Mouse (Mus musculus) bone marrow, adult 2 months (tissue): Measurements from ENCODE around the gene Cacng7. TPM values are rescaled to one million over a fixed set of nuclear protein-coding genes. Genes with fewer than 3 reads are reported as not detected.
A peak's percentile ranks its signal among the peaks of the same experiment; 100 is the strongest.
"Not testable (repeated sequence)": the region's sequence is repeated elsewhere in the genome, so short reads cannot be mapped to it uniquely, and the experiment has no call there.

Source experiments
- H3K27ac ChIP-seq: fragments of 200-500 bp; 2 replicates; pipeline ENCODE4 v1.5.1; 2012; ENCODE audit warnings: low read depth, mild to moderate bottlenecking, control low read depth, inconsistent platforms, low read length; ENCODE audit not compliant: control insufficient read depth, poor library complexity, insufficient read depth
- H3K4me1 ChIP-seq: fragments of 200-500 bp; 2 replicates; pipeline ENCODE4 v1.6.1; 2011; ENCODE audit warnings: low read length; ENCODE audit not compliant: control insufficient read depth, insufficient read depth
- H3K4me3 ChIP-seq: fragments of 200-500 bp; replicated peaks from 2 replicates; pipeline ENCODE3; 2011; ENCODE audit warnings: mild to moderate bottlenecking, low read depth, low read length, control low read depth; ENCODE audit not compliant: control insufficient read depth
- CTCF ChIP-seq: fragments of 200-500 bp; IDR thresholded peaks from 2 replicates; pipeline ENCODE4 v1.5.1; 2011; ENCODE audit warnings: low read length, control low read depth; ENCODE audit not compliant: control insufficient read depth, insufficient read depth
- POLR2A ChIP-seq: fragments of 200-500 bp; IDR thresholded peaks from 2 replicates; pipeline ENCODE4 v1.6.1; 2011; ENCODE audit warnings: low read depth, mild to moderate bottlenecking, control low read depth, low read length, borderline replicate concordance; ENCODE audit not compliant: control insufficient read depth
- WGBS: fragments of 180-500 bp; shearing (Covaris S2); methylation state at CpG from one replicate; pipeline ENCODE4 v1.1.7; 2018; 5-methylcytosine and 5-hydroxymethylcytosine counted together
- polyA plus RNA-seq: library from polyadenylated mRNA; stranded (reverse); fragments of >200 nt; gene quantifications from 2 replicates; pipeline ENCODE4 v1.2.4, GENCODE M21; 2011; ENCODE audit warnings: low replicate concordance; ENCODE audit not compliant: missing spikeins, insufficient read depth, insufficient read length

Cacng7 gene
- polyA plus RNA-seq, 1 experiment = 2.0 TPM

GRCm38 (mm10) chr7:3397797-3398196, 65.0 kb downstream of the Cacng7 start:
- Histone ChIP-seq H3K4me1 (no peaks in the 10 kb centered on the region), H3K27ac (no peak overlapping the region), H3K4me3 (no peak overlapping the region)
- 59% methylated on average over 7 of the region's 7 CpGs for WGBS
- TF ChIP-seq CTCF = no peak
- TF ChIP-seq POLR2A = no peak

- 85% methylated on average over 8 of the region's 8 CpGs for whole genome bisulfite sequencing
- H3K4me3 ChIP-seq, H3K27ac ChIP-seq, H3K4me1 ChIP-seq: not testable (repeated sequence)
Measured at GRCm38 (mm10) chr7:3398363-3398762, 65.6 kb downstream of the Cacng7 start.

GRCm38 (mm10) chr7:3399937-3400336, 67.2 kb downstream of the Cacng7 start:
- no peak overlapping the region for H3K27ac ChIP-seq
- TF ChIP-seq CTCF (no peak), POLR2A (no peak)
- no peaks in the 10 kb centered on the region for H3K4me1 ChIP-seq
- no peak overlapping the region for H3K4me3 ChIP-seq

- no peak for TF ChIP-seq POLR2A
- no peak for TF ChIP-seq CTCF
- H3K27ac ChIP-seq = no peak overlapping the region
- H3K4me1 ChIP-seq = no peaks in the 10 kb centered on the region; the same call in none of the 2 replicates
- no peak overlapping the region for H3K4me3 ChIP-seq
- 3% methylated on average over 11 of the region's 11 CpGs for WGBS
Measured at GRCm38 (mm10) chr7:3409729-3410520, 77.2 kb downstream of the Cacng7 start.

GRCm38 (mm10) chr7:3411160-3411941, 78.6 kb downstream of the Cacng7 start:
- H3K4me3 ChIP-seq = peak overlapping the region; percentile 24
- no peaks in the 10 kb centered on the region; the same call in none of the 2 replicates for H3K4me1 ChIP-seq
- TF ChIP-seq CTCF = no peak
- no peak for TF ChIP-seq POLR2A
- no peak overlapping the region for H3K27ac ChIP-seq
- WGBS = 2% methylated on average over 33 of the region's 33 CpGs

GRCm38 (mm10) chr7:3412036-3412435, 79.3 kb downstream of the Cacng7 start:
- no peak overlapping the region for H3K4me3 ChIP-seq
- TF ChIP-seq POLR2A (no peak), CTCF (no peak)
- no peaks in the 10 kb centered on the region; the same call in none of the 2 replicates for H3K4me1 ChIP-seq
- no peak overlapping the region for H3K27ac ChIP-seq
- WGBS = 3% methylated on average over 20 of the region's 20 CpGs

GRCm38 (mm10) chr7:3414888-3415287, 82.1 kb downstream of the Cacng7 start:
- no peaks in the 10 kb centered on the region; the same call in none of the 2 replicates for H3K4me1 ChIP-seq
- WGBS = 3% methylated on average over 47 of the region's 47 CpGs
- no peak overlapping the region for H3K27ac ChIP-seq
- peak overlapping the region; percentile 20 for H3K4me3 ChIP-seq
- TF ChIP-seq POLR2A (no peak), CTCF (no peak)

- H3K4me3 ChIP-seq = no peak overlapping the region
- WGBS = 1% methylated on average over 50 of the region's 60 CpGs
- no peaks in the 10 kb centered on the region; the same call in 1 of the 2 replicates for H3K4me1 ChIP-seq
- no peak overlapping the region for H3K27ac ChIP-seq
- TF ChIP-seq POLR2A (no peak), CTCF (no peak)
Measured at GRCm38 (mm10) chr7:3415378-3415777, 82.6 kb downstream of the Cacng7 start.

Other genes with a start within 250 kb of the Cacng7 start
- 5.3 TPM in 1 of 2 replicates, not detected in the other for gene AU018091, start 163.8 kb upstream of the Cacng7 start, polyA plus RNA-seq
- gene Nlrp12, start 83.2 kb upstream of the Cacng7 start, polyA plus RNA-seq = 1.2 and 7.9 TPM in 2 replicates
- gene Myadm, start 43.9 kb upstream of the Cacng7 start, polyA plus RNA-seq = 8.6 and 19.7 TPM in 2 replicates
- 1.1 and 3.2 TPM in 2 replicates for gene Prkcg, start 43.8 kb upstream of the Cacng7 start, polyA plus RNA-seq
- not detected in 2 replicates for gene Cacng8, start 57.7 kb downstream of the Cacng7 start, polyA plus RNA-seq
- gene Cacng6, start 91.2 kb downstream of the Cacng7 start, polyA plus RNA-seq = not detected in 2 replicates
- gene Tarm1, start 169.7 kb downstream of the Cacng7 start, polyA plus RNA-seq = 7.8 and 11.9 TPM in 2 replicates